In the genomic region with DNA sequence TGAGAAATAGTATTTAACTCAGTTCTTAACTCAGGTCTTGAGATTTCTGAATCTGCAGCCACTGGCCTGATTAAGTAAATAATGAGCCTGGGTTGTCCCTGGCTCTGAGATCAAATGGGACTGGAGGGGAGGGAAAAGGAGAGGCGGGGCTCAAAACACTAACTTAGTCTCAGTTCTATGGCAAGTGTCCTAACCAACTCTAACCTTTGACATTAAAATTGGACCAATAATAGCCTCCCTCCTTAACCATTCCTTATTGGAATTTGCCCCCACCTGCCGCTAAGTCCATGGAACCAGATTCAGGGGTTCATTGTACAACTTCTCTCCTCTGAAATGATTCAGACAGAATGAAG, we compare ENCODE assay signal across 8 mouse cellular contexts. TPM values are rescaled to one million over a fixed set of nuclear protein-coding genes. Genes with fewer than 3 reads are reported as not detected.
A peak's percentile ranks its signal among the peaks of the same experiment; 100 is the strongest.
DNase-seq lines count a peak whose midpoint lies in the region; ATAC-seq lines count a peak whose summit lies in the region.

A gene (minus strand): TSS at position 88 of the 353 bp plus-strand sequence.

- ATAC-seq in limb, embryonic 13.5 days (ENCODE audit: low FRiP score, low read depth): no peak

- no peaks in the 10 kb centered on the region for H3K9me3 ChIP-seq in limb, embryonic 13.5 days

- H3K27me3 ChIP-seq in limb, embryonic 13.5 days: no peaks in the 10 kb centered on the region

- no peak within 1 kb of the TSS for H3K4me3 ChIP-seq in limb, embryonic 13.5 days

- WGBS in limb, embryonic 13.5 days: 36% methylated on average over 2 of the region's 2 CpGs

- 0 out of 2 replicates have a peak, but pooled peaks cover 5% of the 10 kb centered on the region for H3K4me1 ChIP-seq in limb, embryonic 13.5 days

- DNase-seq in adrenal gland, postnatal 10 days: peak; percentile 17
- no peak for DNase-seq in adrenal gland, postnatal 4 days (ENCODE audit: low spot score in 2 of 2)
- peak; percentile 7 for DNase-seq in right cerebral cortex, postnatal 25 days
- DNase-seq in right cerebral cortex, postnatal 14 days: no peak
- DNase-seq in yolk sac, embryonic 10.5 days (ENCODE audit: low spot score): peak; percentile 56
- no peak for DNase-seq in gastrocnemius, postnatal 36 days
- DNase-seq in gastrocnemius, postnatal 14 days: no peak

- peak within 1 kb of the TSS; percentile 45; the same call in 1 of the 2 replicates for H3K9ac ChIP-seq in limb, embryonic 13.5 days

- H3K27ac ChIP-seq in limb, embryonic 13.5 days: no peak within 1 kb of the TSS

- H3K4me2 ChIP-seq in limb, embryonic 13.5 days (replicated peaks): peak within 1 kb of the TSS; percentile 50

- no peaks in the 10 kb centered on the region for H3K36me3 ChIP-seq in limb, embryonic 13.5 days

- intact Hi-C loops in gastrocnemius, postnatal 36 days (cut with DNase I): no loop called here
- intact Hi-C loops in gastrocnemius, postnatal 14 days (cut with DNase I; ENCODE audit: low total_unique reads): no loop called here

RNA-seq across cellular contexts. Expression of the gene that starts here (rescaled TPM):
- total RNA-seq in adrenal gland, postnatal 10 days (2021): 1 to 10 TPM; 3.1 to 3.3 TPM
- 1 to 10 TPM; 2.3 to 4.1 TPM for total RNA-seq in adrenal gland, postnatal 4 days (2021)
- 0.15 and 0.23 TPM in 2 replicates for polyA plus RNA-seq in limb, embryonic 13.5 days (2015; fragmentation: Nextera tagmentation; extraction: Ambion mirVana)
- total RNA-seq in gastrocnemius, postnatal 36 days (2021): under 1 TPM in 1 of 2 experiments, not detected in 1; 0.36 TPM
- under 1 TPM; 0.13 to 0.18 TPM for total RNA-seq in gastrocnemius, postnatal 14 days (2021)

Comparison
In these comparisons a context has a peak if more than half of its experiments do, and no peak if none do; other contexts are left out.
1. DNase-seq: peak in adrenal gland, postnatal 10 days (single experiment), right cerebral cortex, postnatal 25 days (single experiment) and yolk sac, embryonic 10.5 days (single experiment); none in adrenal gland, postnatal 4 days (0 of 2), right cerebral cortex, postnatal 14 days (single experiment), gastrocnemius, postnatal 36 days (0 of 2) and gastrocnemius, postnatal 14 days (single experiment).